Mouse (Mus musculus): Measurements from ENCODE around the gene 1110051M20Rik.

1110051M20Rik gene

DNA sequence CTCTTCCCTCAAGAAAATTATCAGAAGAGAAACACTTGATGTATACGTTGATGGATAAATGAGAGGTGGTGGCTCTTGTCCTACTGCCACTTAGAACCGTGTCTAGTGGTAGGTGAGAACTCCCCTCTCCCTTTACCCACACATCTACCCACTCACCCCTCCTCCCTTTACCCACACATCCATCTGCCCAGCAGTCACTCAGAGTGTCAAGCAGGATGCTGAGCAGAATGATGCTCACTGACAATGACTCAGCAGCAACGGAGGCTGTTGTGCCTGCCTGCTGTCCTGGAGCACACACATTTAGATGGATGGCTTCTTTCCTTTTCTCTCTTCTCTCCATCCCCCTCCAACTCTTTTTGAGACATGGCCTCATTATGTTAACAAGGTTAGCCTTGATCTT is 141.7 kb downstream of the 1110051M20Rik start:
- no peak for DNase-seq (ENCODE audit: low read depth, low spot score)

DNA sequence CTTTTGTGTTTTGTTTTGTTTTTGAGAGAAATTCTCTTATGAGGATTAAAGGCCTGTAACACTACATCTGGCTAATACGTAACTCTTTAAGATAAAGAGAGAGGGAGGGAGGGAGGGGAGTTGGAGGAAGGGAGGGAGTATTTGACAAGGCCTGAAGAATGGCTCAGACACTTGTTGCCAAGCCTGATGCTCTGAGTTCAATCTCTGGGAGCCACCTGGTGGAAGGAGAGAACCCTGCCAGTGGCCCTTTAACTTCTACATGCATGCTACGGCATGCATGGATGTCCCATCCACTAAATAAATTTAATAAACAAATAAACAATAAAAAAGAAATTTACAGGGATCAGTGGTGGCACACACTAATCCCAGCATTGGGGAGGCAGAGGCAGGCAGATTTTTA is 142.7 kb downstream of the 1110051M20Rik start:
- no peak for DNase-seq (ENCODE audit: low read depth, low spot score)

DNA sequence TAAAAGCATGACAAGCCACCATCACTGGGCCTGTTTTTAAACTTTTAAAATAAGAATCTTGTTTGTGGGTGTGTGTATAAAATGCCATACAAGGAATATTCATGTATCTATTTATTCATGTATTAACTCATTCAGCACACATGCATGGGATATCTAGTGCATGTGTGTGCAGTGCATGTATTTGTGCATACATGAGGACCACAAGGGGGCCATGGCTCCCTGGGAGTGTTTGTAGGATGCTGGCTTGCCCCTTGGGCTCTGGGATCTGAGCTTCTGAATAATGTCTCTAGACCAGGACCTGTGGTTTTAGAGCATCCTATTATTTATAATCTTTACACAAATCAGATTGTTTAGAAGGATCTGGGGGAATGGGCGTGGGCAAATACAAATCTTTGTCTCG is 143.7 kb downstream of the 1110051M20Rik start:
- no peak for DNase-seq (ENCODE audit: low read depth, low spot score)

DNA sequence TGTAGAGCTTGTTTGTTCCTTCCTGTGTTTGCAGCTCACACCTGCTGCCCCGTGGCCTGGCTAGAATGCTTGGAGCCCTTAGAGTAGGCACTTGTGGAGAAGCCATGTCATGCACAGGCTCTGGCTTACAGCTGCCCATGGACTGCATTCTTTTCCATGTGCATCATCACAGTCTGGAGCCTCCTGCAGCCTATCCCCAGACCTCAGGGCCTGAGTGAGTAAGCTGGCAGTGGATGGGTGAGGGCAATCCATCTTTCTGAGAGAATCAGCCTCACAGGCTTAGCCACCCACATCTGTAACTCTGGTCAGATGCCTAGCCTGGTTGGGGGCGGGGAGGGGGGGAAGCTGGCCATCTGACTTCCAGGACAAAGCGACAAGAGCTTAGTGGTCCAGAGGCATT is 145.3 kb downstream of the 1110051M20Rik start:
- DNase-seq (ENCODE audit: low read depth, low spot score), result no peak

DNA sequence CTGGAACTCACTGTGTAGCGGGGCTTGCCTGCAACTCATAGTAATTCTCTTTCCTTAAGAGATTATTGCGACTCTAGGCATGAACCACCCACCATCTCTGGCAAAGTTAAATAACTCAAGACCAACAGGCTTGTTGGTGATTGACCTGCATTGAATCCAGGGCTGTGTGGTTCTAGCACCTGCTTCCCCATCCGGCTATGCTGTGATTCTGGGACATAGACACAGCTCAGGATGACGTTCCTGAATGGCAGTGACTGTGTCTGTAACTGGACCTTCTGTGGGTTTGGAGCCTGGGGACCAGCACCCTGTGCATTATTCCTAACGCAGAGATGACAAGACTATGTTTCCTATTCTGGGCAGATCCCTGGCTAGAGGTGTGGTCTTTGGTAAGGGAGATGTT is 148.6 kb downstream of the 1110051M20Rik start:
- DNase-seq (ENCODE audit: low read depth, low spot score), result no peak

DNA sequence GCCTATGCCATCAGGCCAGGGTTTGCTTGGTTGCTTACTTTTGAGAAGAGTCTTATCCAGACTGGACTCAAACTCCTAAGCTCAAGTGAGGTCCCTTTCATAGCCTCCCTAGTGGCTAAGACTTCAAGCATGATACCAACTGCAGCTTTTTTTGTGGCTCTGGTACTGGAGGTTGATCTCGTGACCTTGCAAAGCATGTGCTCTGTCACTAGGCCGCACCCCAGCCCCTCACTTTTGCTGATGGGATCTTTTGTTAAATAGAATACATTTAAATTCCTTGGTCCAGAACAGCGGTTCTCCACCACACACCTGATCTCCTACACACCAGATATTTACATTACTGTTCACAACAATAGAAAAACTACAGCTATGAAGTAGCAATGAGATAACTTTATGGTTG is 150.3 kb downstream of the 1110051M20Rik start:
- no peak for DNase-seq (ENCODE audit: low read depth, low spot score)

DNA sequence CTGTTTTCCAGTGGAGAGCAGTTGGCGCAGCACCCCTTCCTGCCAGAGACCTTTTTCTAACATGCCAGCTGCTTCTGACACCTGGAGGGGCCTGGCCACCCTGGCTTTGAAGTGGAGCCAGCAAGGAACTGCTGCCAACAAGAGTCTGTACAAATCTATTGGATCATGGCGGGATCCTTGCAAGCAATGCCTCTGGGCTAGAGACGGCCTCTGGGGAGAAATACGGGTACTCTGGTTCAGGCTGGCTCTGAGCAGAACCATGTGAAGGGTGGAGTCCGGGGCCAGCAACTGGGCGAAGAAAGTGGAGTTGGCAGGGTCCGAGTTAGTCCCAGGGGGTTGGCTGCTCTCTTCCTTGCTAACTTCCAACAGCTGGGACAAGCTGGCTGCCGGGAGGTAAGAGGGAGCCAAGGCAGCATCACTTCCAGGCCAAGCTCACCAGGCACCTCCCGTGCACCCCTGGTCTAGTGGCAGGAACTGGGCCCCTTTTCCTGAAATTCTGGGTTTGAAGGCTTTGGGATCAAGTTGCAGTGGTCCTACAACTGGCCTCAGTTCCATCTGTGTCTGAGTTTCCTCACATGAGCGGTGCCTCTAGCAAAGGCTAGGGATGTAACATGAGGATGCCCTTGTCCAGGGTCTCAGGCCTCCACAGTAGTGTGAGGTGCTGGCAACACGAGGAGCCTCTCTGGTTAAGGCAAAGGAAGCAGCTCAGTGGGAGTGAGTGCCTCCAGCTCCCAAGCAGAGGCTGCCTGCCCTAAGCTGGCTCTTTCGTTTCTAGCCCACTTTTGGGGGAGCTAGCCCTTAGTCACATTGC is 153.1 kb downstream of the 1110051M20Rik start:
- DNase-seq (ENCODE audit: low read depth, low spot score), result no peak

DNA sequence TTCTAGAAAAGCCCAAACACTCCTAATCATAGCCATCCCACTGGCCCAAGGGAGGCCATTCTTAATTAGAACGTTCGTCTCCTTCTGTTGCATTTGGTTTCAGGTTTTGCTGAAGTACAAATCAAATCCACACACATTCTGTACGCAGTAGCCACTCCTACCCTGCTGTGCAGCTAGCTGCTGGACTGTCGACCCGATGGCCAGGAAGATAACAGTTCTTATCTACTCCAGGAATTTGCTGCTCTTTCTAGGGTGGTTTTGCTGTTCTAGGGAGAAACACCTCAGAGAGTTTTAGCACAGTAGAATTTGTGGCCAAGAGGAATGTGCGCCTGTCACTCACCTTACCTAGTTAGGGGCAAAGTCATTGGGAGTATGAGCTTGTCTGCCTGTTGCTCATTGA is 156.9 kb downstream of the 1110051M20Rik start:
- no peak for DNase-seq (ENCODE audit: low read depth, low spot score)

DNA sequence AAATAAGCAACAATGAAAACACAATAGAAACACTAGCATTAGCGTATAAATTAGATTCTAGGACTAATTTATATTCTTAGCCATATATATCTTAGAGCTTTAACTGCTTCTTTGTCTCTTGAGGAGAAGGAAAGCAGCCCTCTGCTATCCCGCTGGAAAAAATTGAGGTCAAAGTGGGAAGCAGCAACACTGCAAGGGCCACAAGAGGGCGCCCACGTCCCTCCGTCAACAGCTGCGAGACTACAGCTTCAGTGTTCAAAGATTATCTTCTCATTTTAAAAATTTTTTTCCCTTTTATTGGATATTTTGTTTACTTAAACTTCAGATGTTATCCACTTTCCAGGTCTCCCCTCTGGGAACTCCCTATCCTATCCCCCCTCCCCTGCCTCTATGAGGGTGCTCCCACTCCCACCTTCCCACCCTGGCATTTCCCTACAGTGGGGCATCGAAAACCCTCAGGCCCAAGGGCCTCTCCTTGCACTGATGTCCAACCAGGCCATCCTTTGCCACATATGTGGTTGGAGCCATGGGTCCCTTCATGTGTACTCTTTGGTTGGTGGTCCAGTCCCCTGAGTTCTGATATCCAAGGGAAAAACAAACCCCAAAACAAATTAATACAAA is 158.5 kb downstream of the 1110051M20Rik start:
- DNase-seq (ENCODE audit: low read depth, low spot score), result peak; percentile 30

DNA sequence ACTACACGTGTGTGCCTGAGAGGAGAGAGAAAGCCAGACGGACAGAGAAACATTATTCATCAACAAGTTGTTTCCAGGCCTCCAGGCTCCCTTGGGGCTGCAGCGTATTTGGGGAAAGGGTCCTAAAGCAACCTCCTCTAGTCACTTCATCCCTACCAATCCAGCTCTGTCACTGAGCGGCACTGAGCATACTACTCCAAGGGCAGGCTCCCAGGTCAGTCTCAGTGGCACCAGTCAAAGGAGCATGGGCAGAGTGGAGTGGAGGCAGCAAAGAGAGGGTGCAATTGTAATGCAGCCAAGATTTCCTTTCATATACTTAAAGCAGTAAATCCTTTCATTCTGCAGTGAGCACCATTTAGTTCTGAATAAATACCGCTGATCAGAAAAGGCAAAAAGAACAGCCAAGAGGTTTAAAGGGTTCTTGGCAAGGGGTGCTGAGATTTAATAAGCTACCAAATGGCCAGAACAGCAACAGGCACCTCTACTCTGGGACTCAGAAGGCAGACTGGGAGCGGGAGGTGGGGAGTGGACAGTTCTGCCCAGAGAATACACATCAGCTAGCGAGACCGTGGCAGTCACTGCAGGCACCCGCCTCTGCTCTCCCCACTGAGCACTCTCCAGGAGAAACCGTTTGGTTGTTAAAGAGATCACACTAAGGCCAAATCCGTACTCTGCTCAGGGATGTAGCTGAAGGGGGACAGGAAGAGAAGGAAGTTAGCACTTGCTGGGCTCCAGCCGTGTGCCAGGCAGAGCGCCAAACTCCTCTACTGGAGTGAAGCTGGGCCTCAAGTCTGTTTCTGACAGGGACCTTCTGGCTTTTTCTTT is 159.9 kb downstream of the 1110051M20Rik start:
- peak; percentile 30 for DNase-seq (ENCODE audit: low read depth, low spot score)

DNA sequence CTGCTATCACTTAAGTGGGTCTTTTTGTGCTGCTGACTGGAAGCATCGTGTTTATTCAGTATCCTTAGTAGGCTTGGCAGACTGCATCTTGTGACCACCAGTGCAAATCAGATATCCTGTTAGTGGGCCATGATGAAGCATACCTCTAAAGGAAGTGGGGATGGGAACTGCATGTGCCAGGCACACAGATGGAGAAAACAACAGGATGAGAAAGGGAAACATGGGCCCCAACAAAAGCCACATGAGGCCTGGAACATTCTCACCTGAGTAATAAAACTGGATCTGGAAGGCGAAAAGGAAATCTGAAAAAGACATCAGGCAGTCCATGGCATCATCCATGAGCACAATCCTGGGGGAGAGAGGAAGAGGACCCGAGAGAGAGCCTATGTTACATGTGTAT is 160.5 kb downstream of the 1110051M20Rik start:
- DNase-seq (ENCODE audit: low read depth, low spot score), result no peak

DNA sequence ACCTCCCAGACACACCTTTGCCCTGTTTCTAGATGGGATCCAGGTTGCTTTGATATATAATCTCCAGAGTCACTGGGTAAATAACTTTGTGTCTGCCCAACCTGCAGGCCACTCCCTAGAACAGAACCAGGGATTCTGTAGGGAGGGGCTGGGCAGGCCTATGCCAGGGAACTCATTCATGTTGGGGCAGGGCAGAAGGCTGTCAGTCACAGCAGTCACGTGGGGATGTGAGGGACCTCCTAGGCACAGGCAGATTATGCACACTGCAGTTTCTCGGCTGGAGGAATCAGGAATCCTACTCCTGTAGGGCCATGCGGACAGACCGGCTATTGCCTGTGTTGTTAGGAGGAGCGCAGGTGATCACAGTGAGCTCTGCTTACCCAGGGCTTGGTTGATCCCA is 163.1 kb downstream of the 1110051M20Rik start:
- no peak for DNase-seq (ENCODE audit: low read depth, low spot score)

DNA sequence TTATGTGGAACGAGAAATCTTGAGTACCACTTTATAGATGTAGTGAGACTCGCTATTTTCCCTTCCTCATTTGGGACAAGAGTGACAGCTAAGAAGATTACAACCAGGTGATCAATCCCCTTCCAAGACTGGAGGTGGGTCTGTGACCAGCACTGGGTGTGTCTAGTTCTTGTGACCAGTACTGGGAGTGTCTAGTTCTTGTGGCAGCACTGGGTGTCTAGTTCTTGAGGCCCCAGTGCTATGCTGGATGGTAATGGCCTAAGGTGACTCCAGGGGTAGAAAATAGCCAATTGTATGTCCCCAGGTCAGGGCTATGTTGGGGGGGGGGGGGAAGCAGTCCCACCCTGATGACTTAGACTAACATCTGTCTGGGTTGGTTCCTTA is 165.1 kb downstream of the 1110051M20Rik start:
- DNase-seq (ENCODE audit: low read depth, low spot score), result no peak

DNA sequence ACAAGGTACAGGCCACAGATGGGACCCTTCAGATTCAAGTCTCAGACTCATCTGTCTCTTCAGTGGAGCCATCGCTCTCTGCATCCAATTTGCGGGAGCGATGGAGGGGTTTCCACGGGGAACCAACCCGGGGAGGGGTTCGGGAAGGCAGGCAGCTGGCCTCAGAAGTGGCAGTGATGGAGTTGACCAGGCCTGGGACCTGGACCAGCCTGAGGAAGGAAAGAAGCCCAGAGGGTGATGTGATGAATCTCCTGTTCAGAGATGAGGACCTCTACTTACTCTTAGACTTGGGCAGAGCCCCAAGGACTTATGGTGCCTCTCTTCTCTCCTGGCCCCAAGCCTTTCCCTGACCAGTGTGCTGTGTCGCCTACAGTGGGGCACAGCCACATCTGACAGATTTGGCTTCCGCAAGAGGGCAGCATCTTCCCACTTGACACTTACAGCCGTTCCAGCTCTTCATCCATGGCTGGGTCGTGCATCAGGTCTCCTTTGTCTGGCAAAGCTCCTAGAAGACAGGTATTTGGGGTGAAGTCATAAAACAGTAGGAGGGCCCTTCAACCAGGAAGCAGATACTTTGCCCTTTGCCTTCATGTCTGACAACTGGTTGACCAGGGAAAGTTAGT is 165.6 kb downstream of the 1110051M20Rik start:
- no peak for DNase-seq (ENCODE audit: low read depth, low spot score)

DNA sequence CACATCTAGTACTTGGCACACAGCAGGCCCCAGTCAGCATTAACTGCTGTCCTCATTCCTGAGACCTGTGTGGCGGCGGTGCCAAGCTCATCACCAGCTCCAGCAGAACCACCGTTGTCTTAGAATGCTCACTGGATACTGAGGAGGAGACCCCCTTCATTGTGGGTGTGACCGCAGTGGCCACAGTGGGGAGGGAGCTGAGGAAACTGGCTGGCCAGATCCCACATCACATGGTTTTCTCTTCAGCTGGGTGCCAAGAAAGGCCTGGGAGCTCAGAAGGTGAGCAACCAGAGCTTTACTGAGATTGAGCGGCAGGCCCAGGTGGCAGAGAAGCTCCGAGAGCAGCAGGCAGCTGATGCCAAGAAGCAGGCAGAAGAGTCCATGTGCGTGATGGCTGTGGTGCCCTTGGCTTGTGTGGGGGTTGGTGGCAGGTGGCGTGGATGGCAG is 174.8 kb downstream of the 1110051M20Rik start:
- DNase-seq (ENCODE audit: low read depth, low spot score), result no peak

DNA sequence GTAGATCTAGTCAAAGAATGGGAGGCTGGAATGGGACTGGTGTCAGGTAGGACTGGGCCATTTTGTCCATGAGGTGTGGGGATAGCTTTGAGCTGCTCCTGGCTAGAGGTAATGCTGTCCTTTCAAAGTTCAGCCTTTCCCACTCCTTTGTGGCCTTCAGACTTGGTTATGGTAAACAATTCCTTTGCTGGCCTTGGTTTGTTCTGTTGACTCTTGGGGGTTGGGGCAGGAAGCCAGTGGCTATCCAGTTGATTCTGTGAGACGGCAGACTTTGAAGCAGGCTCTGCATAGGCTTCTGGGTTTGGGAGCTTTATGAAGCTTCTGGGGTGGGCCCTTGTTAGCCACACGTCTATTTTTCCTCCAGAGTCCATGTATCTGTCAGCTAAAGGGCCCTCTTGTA is 175.8 kb downstream of the 1110051M20Rik start:
- DNase-seq (ENCODE audit: low read depth, low spot score), result no peak

DNA sequence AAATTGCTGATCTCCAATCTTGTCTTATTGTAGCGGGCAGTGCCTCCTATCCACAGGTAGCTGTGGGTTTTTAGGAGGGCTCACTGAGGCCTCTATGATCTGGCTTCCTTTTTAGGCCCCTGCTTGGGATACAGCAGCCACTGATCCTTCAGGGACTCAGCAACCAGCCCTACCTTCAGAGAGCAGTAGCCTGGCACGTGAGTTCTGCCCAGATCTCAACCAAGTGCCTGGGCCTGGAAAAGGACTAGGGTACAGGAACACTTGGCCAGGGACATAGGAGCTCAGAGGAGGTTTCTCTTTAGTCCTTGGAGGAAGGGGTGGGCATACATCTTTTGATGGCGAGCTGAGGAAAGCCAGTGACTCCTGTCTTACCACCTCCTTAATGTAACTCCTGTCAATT is 176.5 kb downstream of the 1110051M20Rik start:
- no peak for DNase-seq (ENCODE audit: low read depth, low spot score)

DNA sequence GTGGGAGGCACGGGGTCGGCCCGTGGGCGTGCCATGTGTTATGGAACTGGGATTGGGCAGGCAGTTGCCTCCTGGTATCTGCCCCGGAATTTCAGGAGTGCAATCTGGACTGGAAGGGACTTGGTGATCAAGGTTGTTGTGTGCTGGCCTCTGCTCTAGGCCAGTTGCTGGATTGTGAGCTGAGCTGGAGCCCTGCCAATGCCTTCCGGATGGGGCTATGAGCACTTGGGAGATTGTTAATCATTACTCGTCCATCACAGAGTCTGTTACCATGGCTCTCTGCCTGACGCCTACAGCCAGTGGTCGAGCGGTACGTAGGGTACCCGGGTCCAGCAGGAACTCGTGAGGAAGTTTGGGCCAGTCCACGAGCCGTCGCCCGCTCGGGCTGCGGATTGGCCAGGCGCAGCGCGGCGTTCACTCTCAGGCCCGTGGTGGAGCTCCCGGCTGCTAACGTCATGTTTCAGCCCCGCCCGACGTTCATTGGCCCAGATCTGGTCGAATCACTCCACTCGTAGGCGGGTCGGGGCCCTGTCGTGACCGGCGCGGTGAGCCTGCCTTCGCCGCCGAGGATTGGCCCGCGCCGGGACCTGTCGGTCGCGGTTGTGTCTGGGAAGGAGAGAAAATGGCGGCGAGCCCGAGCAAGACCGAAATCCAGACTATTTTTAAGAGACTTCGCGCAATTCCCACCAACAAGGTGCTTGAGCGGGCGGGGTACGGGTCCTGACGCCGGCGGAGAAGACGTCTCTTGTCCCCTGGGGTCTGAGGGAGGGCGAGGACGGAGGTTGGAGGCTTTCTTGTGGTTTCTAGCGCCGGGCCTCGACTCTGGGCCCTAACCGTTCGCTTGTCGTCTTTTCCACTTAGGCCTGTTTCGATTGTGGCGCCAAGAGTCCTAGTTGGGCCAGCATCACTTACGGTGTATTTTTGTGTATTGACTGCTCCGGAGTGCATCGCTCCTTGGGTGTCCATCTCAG is 179.5 kb downstream of the 1110051M20Rik start, which contains the start of gene Arfgap2:
Gene Arfgap2, plus strand, starts transcription at position 264 of the 971 bp plus-strand sequence.
- peak; percentile 97 for DNase-seq (ENCODE audit: low read depth, low spot score)

DNA sequence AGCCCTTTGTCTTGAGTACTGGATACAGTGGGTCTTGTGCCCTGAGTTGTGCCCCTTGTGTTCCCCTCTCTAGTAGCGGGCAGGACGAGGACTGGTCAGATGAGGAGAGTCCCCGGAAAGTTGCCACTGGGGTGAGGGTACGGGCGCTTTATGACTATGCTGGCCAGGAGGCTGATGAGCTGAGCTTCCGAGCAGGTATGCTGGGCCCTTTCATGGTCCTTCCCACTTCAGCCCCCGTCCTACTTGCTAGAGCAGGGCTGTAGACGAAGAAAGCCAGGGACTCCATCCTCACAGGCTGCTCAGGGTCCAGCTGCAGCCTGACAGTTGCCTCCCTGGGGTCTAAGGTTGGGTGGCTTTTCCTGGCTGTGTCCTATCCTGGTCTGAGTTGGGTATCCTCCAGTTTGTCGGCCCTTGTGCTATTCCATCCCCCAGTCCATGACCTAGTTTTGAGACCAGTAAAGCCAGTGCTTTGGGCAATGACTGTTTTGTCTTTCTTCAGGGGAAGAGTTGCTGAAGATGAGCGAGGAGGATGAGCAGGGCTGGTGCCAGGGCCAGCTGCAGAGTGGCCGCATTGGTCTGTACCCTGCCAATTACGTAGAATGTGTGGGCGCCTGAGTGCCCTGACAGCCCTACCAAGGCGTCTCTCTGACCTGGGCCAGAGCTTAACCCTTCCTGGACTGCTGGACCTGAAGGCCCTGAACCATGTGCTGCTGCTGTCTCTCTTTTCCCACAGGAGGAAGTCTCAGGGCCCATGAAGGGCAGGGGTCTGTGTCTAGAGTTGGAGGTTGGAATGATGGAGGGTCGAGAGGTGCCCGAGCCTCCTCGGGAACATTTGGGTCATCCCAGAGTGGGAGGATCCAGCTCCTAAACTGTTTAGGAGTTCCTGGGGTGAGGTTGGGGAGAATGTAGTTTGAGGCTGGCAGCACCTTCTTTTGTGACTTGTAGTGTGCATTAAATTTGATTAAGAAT is 180.5 kb downstream of the 1110051M20Rik start:
- DNase-seq (ENCODE audit: low read depth, low spot score), result no peak

Data from brain, embryonic 18.5 days (tissue).